Mouse (Mus musculus): Measurements from ENCODE around the gene Yaf2. TPM values are rescaled to one million over a fixed set of nuclear protein-coding genes. Genes with fewer than 3 reads are reported as not detected.

The Yaf2 gene
- polyA plus RNA-seq, 1 experiment = 8.8 TPM

GRCm38 (mm10) chr15:93273788-93274678, 62.7 kb downstream of the Yaf2 start:
- H3K4me3 ChIP-seq (ENCODE audit: low read depth, low read length) = peak overlapping the region; percentile 93
- H3K27ac ChIP-seq (ENCODE audit: insufficient read depth, low read depth, low read length) = peak overlapping the region; percentile 31; the same call in 1 of the 2 replicates
- no peak for TF ChIP-seq CTCF (IDR thresholded peaks at IDR 0.05; ENCODE audit: extremely low read depth, insufficient read length, insufficient replicate concordance, low read depth, low read length)
- TF ChIP-seq POLR2A (IDR thresholded peaks at IDR 0.05; ENCODE audit: low read depth, low read length) = no peak
- H3K4me1 ChIP-seq (ENCODE audit: control insufficient read depth, insufficient read depth, insufficient read length, low read length) = peaks cover 9% of the 10 kb centered on the region
- 34% methylated on average over 19 of the region's 19 CpGs for WGBS
- no peaks in the 10 kb centered on the region for H3K36me3 ChIP-seq (ENCODE audit: control insufficient read depth, insufficient read depth, low read length)
- H3K27me3 ChIP-seq (ENCODE audit: control insufficient read depth, insufficient read depth, low read length) = no peaks in the 10 kb centered on the region

GRCm38 (mm10) chr15:93272948-93273347, 63.8 kb downstream of the Yaf2 start:
- peak overlapping the region; percentile 40; the same call in 1 of the 2 replicates for H3K4me3 ChIP-seq (ENCODE audit: low read depth, low read length)
- H3K36me3 ChIP-seq (ENCODE audit: control insufficient read depth, insufficient read depth, low read length) = no peaks in the 10 kb centered on the region
- H3K4me1 ChIP-seq (ENCODE audit: control insufficient read depth, insufficient read depth, insufficient read length, low read length) = peaks cover 9% of the 10 kb centered on the region
- H3K27me3 ChIP-seq (ENCODE audit: control insufficient read depth, insufficient read depth, low read length) = no peaks in the 10 kb centered on the region
- peak overlapping the region; percentile 64 for H3K27ac ChIP-seq (ENCODE audit: insufficient read depth, low read depth, low read length)
- WGBS = 29% methylated on average over 9 of the region's 9 CpGs
- TF ChIP-seq CTCF (IDR thresholded peaks at IDR 0.05; ENCODE audit: extremely low read depth, insufficient read length, insufficient replicate concordance, low read depth, low read length) = no peak
- no peak for TF ChIP-seq POLR2A (IDR thresholded peaks at IDR 0.05; ENCODE audit: low read depth, low read length)

GRCm38 (mm10) chr15:93270289-93270855, 66.4 kb downstream of the Yaf2 start:
- TF ChIP-seq POLR2A (IDR thresholded peaks at IDR 0.05; ENCODE audit: low read depth, low read length) (no peak), CTCF (IDR thresholded peaks at IDR 0.05; ENCODE audit: extremely low read depth, insufficient read length, insufficient replicate concordance, low read depth, low read length) (no peak)
- Histone ChIP-seq H3K27ac (ENCODE audit: insufficient read depth, low read depth, low read length) (no peak overlapping the region), H3K4me3 (ENCODE audit: low read depth, low read length) (no peak overlapping the region), H3K4me1 (ENCODE audit: control insufficient read depth, insufficient read depth, insufficient read length, low read length) (peaks cover 9% of the 10 kb centered on the region), H3K27me3 (ENCODE audit: control insufficient read depth, insufficient read depth, low read length) (no peaks in the 10 kb centered on the region), H3K36me3 (ENCODE audit: control insufficient read depth, insufficient read depth, low read length) (no peaks in the 10 kb centered on the region)
- WGBS = 77% methylated on average over 9 of the region's 9 CpGs

- no peak overlapping the region for H3K4me3 ChIP-seq (ENCODE audit: low read depth, low read length)
- no peaks in the 10 kb centered on the region for H3K36me3 ChIP-seq (ENCODE audit: control insufficient read depth, insufficient read depth, low read length)
- WGBS = 94% methylated on average over 7 of the region's 7 CpGs
- no peaks in the 10 kb centered on the region for H3K27me3 ChIP-seq (ENCODE audit: control insufficient read depth, insufficient read depth, low read length)
- peaks cover 9% of the 10 kb centered on the region for H3K4me1 ChIP-seq (ENCODE audit: control insufficient read depth, insufficient read depth, insufficient read length, low read length)
- no peak for TF ChIP-seq POLR2A (IDR thresholded peaks at IDR 0.05; ENCODE audit: low read depth, low read length)
- no peak for TF ChIP-seq CTCF (IDR thresholded peaks at IDR 0.05; ENCODE audit: extremely low read depth, insufficient read length, insufficient replicate concordance, low read depth, low read length)
- H3K27ac ChIP-seq (ENCODE audit: insufficient read depth, low read depth, low read length) = no peak overlapping the region
Observed at GRCm38 (mm10) chr15:93269572-93269971, 67.2 kb downstream of the Yaf2 start.

- peaks cover under 1% of the 10 kb centered on the region for H3K4me1 ChIP-seq (ENCODE audit: control insufficient read depth, insufficient read depth, insufficient read length, low read length)
- no peak overlapping the region for H3K4me3 ChIP-seq (ENCODE audit: low read depth, low read length)
- no peaks in the 10 kb centered on the region for H3K36me3 ChIP-seq (ENCODE audit: control insufficient read depth, insufficient read depth, low read length)
- no peak overlapping the region for H3K27ac ChIP-seq (ENCODE audit: insufficient read depth, low read depth, low read length)
- 82% methylated on average over 1 of the region's 1 CpGs for WGBS
- no peaks in the 10 kb centered on the region for H3K27me3 ChIP-seq (ENCODE audit: control insufficient read depth, insufficient read depth, low read length)
- no peak for TF ChIP-seq POLR2A (IDR thresholded peaks at IDR 0.05; ENCODE audit: low read depth, low read length)
Observed at GRCm38 (mm10) chr15:93268001-93268400, 68.7 kb downstream of the Yaf2 start.

GRCm38 (mm10) chr15:93267479-93267878, 69.3 kb downstream of the Yaf2 start:
- Histone ChIP-seq H3K27me3 (ENCODE audit: control insufficient read depth, insufficient read depth, low read length) (no peaks in the 10 kb centered on the region), H3K36me3 (ENCODE audit: control insufficient read depth, insufficient read depth, low read length) (no peaks in the 10 kb centered on the region), H3K4me3 (ENCODE audit: low read depth, low read length) (no peak overlapping the region), H3K4me1 (ENCODE audit: control insufficient read depth, insufficient read depth, insufficient read length, low read length) (no peaks in the 10 kb centered on the region; the same call in none of the 2 replicates), H3K27ac (ENCODE audit: insufficient read depth, low read depth, low read length) (no peak overlapping the region)
- 74% methylated on average over 8 of the region's 8 CpGs for WGBS
- no peak for TF ChIP-seq POLR2A (IDR thresholded peaks at IDR 0.05; ENCODE audit: low read depth, low read length)
- TF ChIP-seq CTCF (IDR thresholded peaks at IDR 0.05; ENCODE audit: extremely low read depth, insufficient read length, insufficient replicate concordance, low read depth, low read length) = no peak

- no peak overlapping the region for H3K4me3 ChIP-seq (ENCODE audit: low read depth, low read length)
- TF ChIP-seq POLR2A (IDR thresholded peaks at IDR 0.05; ENCODE audit: low read depth, low read length) (no peak), CTCF (IDR thresholded peaks at IDR 0.05; ENCODE audit: extremely low read depth, insufficient read length, insufficient replicate concordance, low read depth, low read length) (no peak)
- no peak overlapping the region for H3K27ac ChIP-seq (ENCODE audit: insufficient read depth, low read depth, low read length)
- WGBS = 91% methylated on average over 16 of the region's 16 CpGs
- no peaks in the 10 kb centered on the region; the same call in 1 of the 2 replicates for H3K4me1 ChIP-seq (ENCODE audit: control insufficient read depth, insufficient read depth, insufficient read length, low read length)
- no peaks in the 10 kb centered on the region for H3K27me3 ChIP-seq (ENCODE audit: control insufficient read depth, insufficient read depth, low read length)
- 0 out of 2 replicates have a peak, but pooled peaks cover 2% of the 10 kb centered on the region for H3K36me3 ChIP-seq (ENCODE audit: control insufficient read depth, insufficient read depth, low read length)
Observed at GRCm38 (mm10) chr15:93266361-93266760, 70.4 kb downstream of the Yaf2 start.

All from small intestine, adult 2 months (tissue).